22 mouse cellular contexts compared by ENCODE assay signal in genomic region chr17:6140875-6141274, GRCm38 (mm10). TPM values are rescaled to one million over a fixed set of nuclear protein-coding genes. Genes with fewer than 3 reads are reported as not detected.
DNase-seq lines count a peak whose midpoint lies in the region; ATAC-seq lines count a peak whose summit lies in the region.
"Had no signal": no experiment of that assay in that cellular context is flagged by ENCODE, and none has a peak within 500 bp of the region (broad histone marks: within the 10 kb centered on the region; RNA-seq: fewer than 3 reads in every experiment).

No protein-coding gene starts in this region.

- no peak overlapping the region for H3K9ac ChIP-seq in heart, embryonic 15.5 days
- no peak overlapping the region for H3K9ac ChIP-seq in limb, embryonic 15.5 days
- H3K9ac ChIP-seq: hindbrain, embryonic 13.5 days; liver, embryonic 12.5 days; midbrain, embryonic 12.5 days; neural tube, embryonic 15.5 days had no signal

- no peak overlapping the region for H3K4me3 ChIP-seq in heart, embryonic 15.5 days
- H3K4me3 ChIP-seq in heart, embryonic 10.5 days: no peak overlapping the region
- H3K4me3 ChIP-seq in limb, embryonic 15.5 days: no peak overlapping the region
- H3K4me3 ChIP-seq: hindbrain, embryonic 13.5 days; left cerebral cortex, adult 2 months; liver, embryonic 12.5 days; midbrain, embryonic 12.5 days; neural tube, embryonic 15.5 days had no signal

- peaks cover 5% of the 10 kb centered on the region for H3K4me1 ChIP-seq in heart, embryonic 15.5 days (replicated peaks)
- no peaks in the 10 kb centered on the region for H3K4me1 ChIP-seq in heart, embryonic 10.5 days
- H3K4me1 ChIP-seq in limb, embryonic 15.5 days: peaks cover 5% of the 10 kb centered on the region; the same call in 1 of the 2 replicates
- H3K4me1 ChIP-seq: liver, embryonic 12.5 days; midbrain, embryonic 12.5 days had no signal

- no peaks in the 10 kb centered on the region for H3K36me3 ChIP-seq in heart, embryonic 15.5 days
- H3K36me3 ChIP-seq in heart, embryonic 10.5 days: peaks cover 25% of the 10 kb centered on the region
- 0 out of 2 replicates have a peak, but pooled peaks cover 9% of the 10 kb centered on the region for H3K36me3 ChIP-seq in limb, embryonic 15.5 days
- H3K36me3 ChIP-seq: liver, embryonic 12.5 days had no signal

- no peaks in the 10 kb centered on the region for H3K9me3 ChIP-seq in heart, embryonic 15.5 days (replicated peaks)
- H3K9me3 ChIP-seq in heart, embryonic 10.5 days: no peaks in the 10 kb centered on the region
- no peaks in the 10 kb centered on the region for H3K9me3 ChIP-seq in limb, embryonic 15.5 days
- H3K9me3 ChIP-seq: G1E; hindbrain, embryonic 13.5 days; liver, embryonic 12.5 days; midbrain, embryonic 12.5 days; neural tube, embryonic 15.5 days had no signal

- no peak for DNase-seq in heart, embryonic 10.5 days (ENCODE audit: low spot score)
- DNase-seq in 3134 (ENCODE audit: extremely low read depth, insufficient read length, low spot score) (peak; percentile 69), NIH3T3 (ENCODE audit: low read depth) (peak; percentile 92)
- no peak for DNase-seq in frontal cortex, postnatal 10 days (ENCODE audit: low spot score in 2 of 2)
- no peak for DNase-seq in urinary bladder, postnatal 25 days (ENCODE audit: low spot score)
- no peak for DNase-seq in B cell, adult 2 months
- DNase-seq: adrenal gland, postnatal 10 days; cerebellum, adult 11-12 months; cerebellum, postnatal 36 days; kidney, adult 11 months; kidney, postnatal 14 days; right cerebral cortex, postnatal 25 days had no signal

- 57% methylated on average over 3 of the region's 3 CpGs for WGBS in heart, embryonic 15.5 days
- WGBS in heart, embryonic 10.5 days: 87% methylated on average over 3 of the region's 3 CpGs
- WGBS in limb, embryonic 15.5 days: 58% methylated on average over 3 of the region's 3 CpGs

- no peak for ATAC-seq in heart, embryonic 15.5 days (replicated peaks; ENCODE audit: insufficient number of reproducible peaks, insufficient read depth, low FRiP score, low read depth)
- 0 out of 2 replicates have a peak, but pooled peaks have one; percentile 55 for ATAC-seq in limb, embryonic 15.5 days (ENCODE audit: insufficient number of reproducible peaks, low FRiP score, low TSS enrichment, low read depth)
- ATAC-seq: CD4-positive, CD25-positive, alpha-beta regulatory T cell, adult 4 months; forebrain, embryonic 16.5 days; liver, embryonic 12.5 days had no signal

- H3K27me3 ChIP-seq in heart, embryonic 15.5 days: no peaks in the 10 kb centered on the region
- H3K27me3 ChIP-seq in heart, embryonic 10.5 days (ENCODE audit: insufficient read depth, poor library complexity, severe bottlenecking): no peaks in the 10 kb centered on the region
- H3K27me3 ChIP-seq in limb, embryonic 15.5 days: no peaks in the 10 kb centered on the region
- H3K27me3 ChIP-seq: hindbrain, embryonic 13.5 days; liver, embryonic 12.5 days; midbrain, embryonic 12.5 days; neural tube, embryonic 15.5 days had no signal

- H3K27ac ChIP-seq in heart, embryonic 15.5 days: peak overlapping the region; percentile 42; the same call in 1 of the 2 replicates
- H3K27ac ChIP-seq in heart, embryonic 10.5 days: no peak overlapping the region
- peak overlapping the region; percentile 57; the same call in 1 of the 2 replicates for H3K27ac ChIP-seq in limb, embryonic 15.5 days
- H3K27ac ChIP-seq: hindbrain, embryonic 13.5 days; left cerebral cortex, adult 2 months; liver, embryonic 12.5 days; midbrain, embryonic 12.5 days; neural tube, embryonic 15.5 days had no signal

- no peak overlapping the region for H3K4me2 ChIP-seq in heart, embryonic 15.5 days
- no peak overlapping the region for H3K4me2 ChIP-seq in limb, embryonic 15.5 days
- H3K4me2 ChIP-seq: hindbrain, embryonic 13.5 days; liver, embryonic 12.5 days; midbrain, embryonic 12.5 days; neural tube, embryonic 15.5 days had no signal

RNA-seq across cellular contexts. Expression of gene Tulp4, which starts 34.6 kb away (rescaled TPM):
- polyA plus RNA-seq in heart, embryonic 15.5 days (2015; fragmentation: Nextera tagmentation; extraction: Ambion mirVana): 33.3 and 62.9 TPM in 2 replicates
- polyA plus RNA-seq in heart, embryonic 10.5 days (2016; fragmentation: Nextera tagmentation; extraction: Ambion mirVana): 81.8 and 97.4 TPM in 2 replicates
- polyA plus RNA-seq in limb, embryonic 15.5 days (2015; fragmentation: Nextera tagmentation; extraction: Ambion mirVana): 81.4 and 84.0 TPM in 2 replicates

Comparison
In these comparisons a context has a peak if more than half of its experiments do, and no peak if none do; other contexts are left out.
1. DNase-seq: peak in 3134 (single experiment) and NIH3T3 (single experiment); none in heart, embryonic 10.5 days (single experiment), frontal cortex, postnatal 10 days (0 of 2), urinary bladder, postnatal 25 days (single experiment) and B cell, adult 2 months (0 of 2).